Mouse (Mus musculus) embryonic facial prominence, embryonic 10.5 days (tissue): ENCODE results near the gene Trim28. TPM values are rescaled to one million over a fixed set of nuclear protein-coding genes. Genes with fewer than 3 reads are reported as not detected.
A peak's percentile ranks its signal among the peaks of the same experiment; 100 is the strongest.

ENCODE experiments used
- DNase-seq: peaks from one replicate; pipeline ENCODE4 v3.0.0-alpha.2; 2017; ENCODE audit warnings: low spot score
- H3K27ac ChIP-seq: fragments of 300-500 bp; sonication (generic); replicated peaks from 2 replicates; pipeline ENCODE4 v1.5.1; 2016; ENCODE audit warnings: mild to moderate bottlenecking
- H3K27me3 ChIP-seq: fragments of 300-500 bp; sonication (generic); replicated peaks from 2 replicates; pipeline ENCODE4 v1.6.1; 2016; ENCODE audit warnings: low read depth, mild to moderate bottlenecking; ENCODE audit not compliant: poor library complexity, severe bottlenecking
- H3K36me3 ChIP-seq: fragments of 300-500 bp; sonication (generic); replicated peaks from 2 replicates; pipeline ENCODE4 v1.6.1; 2016; ENCODE audit warnings: mild to moderate bottlenecking, moderate library complexity
- H3K4me1 ChIP-seq: fragments of 300-500 bp; sonication (generic); 2 replicates; pipeline ENCODE4 v1.6.1; 2016
- H3K4me3 ChIP-seq: fragments of 300-500 bp; sonication (generic); 2 replicates; pipeline ENCODE4 v1.5.1; 2016; ENCODE audit warnings: mild to moderate bottlenecking, moderate library complexity
- H3K9me3 ChIP-seq: fragments of 300-500 bp; sonication (generic); 2 replicates; pipeline ENCODE4 v1.6.1; 2016; ENCODE audit warnings: mild to moderate bottlenecking
- WGBS: fragments of 180-500 bp; shearing (Covaris S2); methylation state at CpG from one replicate; pipeline ENCODE4 v1.1.7; 2016; 5-methylcytosine and 5-hydroxymethylcytosine counted together
- polyA plus RNA-seq: library from polyadenylated mRNA; unstranded; fragments of >200 nt; fragmentation: Nextera tagmentation; extraction: Ambion mirVana; gene quantifications from 2 replicates; pipeline ENCODE4 v1.2.1, GENCODE M21; 2016

The Trim28 gene
- polyA plus RNA-seq, 1 experiment from 2014 or later, result 468 TPM

- WGBS, result 28% methylated on average over 15 of the region's 15 CpGs
- peaks cover 43% of the 10 kb centered on the region for H3K4me1 ChIP-seq
- H3K27ac ChIP-seq, result peak overlapping the region; percentile 100
- peak overlapping the region; percentile 84 for H3K4me3 ChIP-seq
- peaks cover 19% of the 10 kb centered on the region for H3K36me3 ChIP-seq
- H3K9me3 ChIP-seq, result peaks cover 12% of the 10 kb centered on the region
- H3K27me3 ChIP-seq, result peaks cover 32% of the 10 kb centered on the region
- no peak for DNase-seq
Measured at GRCm38 (mm10) chr7:13038621-13039169, 39.8 kb downstream of the Trim28 start.

- H3K27ac ChIP-seq, result peak overlapping the region; percentile 100; the same call in 1 of the 2 replicates
- H3K4me1 ChIP-seq, result peaks cover 43% of the 10 kb centered on the region
- peaks cover 15% of the 10 kb centered on the region for H3K9me3 ChIP-seq
- H3K4me3 ChIP-seq, result peak overlapping the region; percentile 84
- 91% methylated on average over 1 of the region's 1 CpGs for WGBS
- peaks cover 37% of the 10 kb centered on the region for H3K27me3 ChIP-seq
- no peak for DNase-seq
- H3K36me3 ChIP-seq, result peaks cover 19% of the 10 kb centered on the region
Measured at GRCm38 (mm10) chr7:13039181-13039580, 40.3 kb downstream of the Trim28 start.

- Histone ChIP-seq H3K9me3 (peaks cover 15% of the 10 kb centered on the region), H3K4me3 (no peak overlapping the region), H3K36me3 (peaks cover 3% of the 10 kb centered on the region), H3K4me1 (peaks cover 32% of the 10 kb centered on the region), H3K27ac (no peak overlapping the region), H3K27me3 (peaks cover 55% of the 10 kb centered on the region)
- DNase-seq, result no peak
- WGBS, result 71% methylated on average over 1 of the region's 1 CpGs
Measured at GRCm38 (mm10) chr7:13041256-13041655, 42.3 kb downstream of the Trim28 start.

GRCm38 (mm10) chr7:13042511-13042910, 43.6 kb downstream of the Trim28 start:
- Histone ChIP-seq H3K27ac (no peak overlapping the region), H3K27me3 (peaks cover 55% of the 10 kb centered on the region), H3K4me3 (no peak overlapping the region), H3K36me3 (no peaks in the 10 kb centered on the region), H3K9me3 (peaks cover 15% of the 10 kb centered on the region), H3K4me1 (peaks cover 24% of the 10 kb centered on the region)
- WGBS, result 78% methylated on average over 6 of the region's 6 CpGs
- no peak for DNase-seq

- 40% methylated on average over 16 of the region's 16 CpGs for WGBS
- Histone ChIP-seq H3K4me3 (peak overlapping the region; percentile 61), H3K36me3 (no peaks in the 10 kb centered on the region), H3K27ac (no peak overlapping the region), H3K4me1 (peaks cover 24% of the 10 kb centered on the region), H3K9me3 (peaks cover 15% of the 10 kb centered on the region), H3K27me3 (peaks cover 55% of the 10 kb centered on the region)
- DNase-seq, result no peak
Measured at GRCm38 (mm10) chr7:13043120-13043444, 44.2 kb downstream of the Trim28 start.

GRCm38 (mm10) chr7:13043445-13044253, 44.7 kb downstream of the Trim28 start:
- Histone ChIP-seq H3K27ac (peak overlapping the region; percentile 53), H3K9me3 (peaks cover 15% of the 10 kb centered on the region), H3K36me3 (no peaks in the 10 kb centered on the region), H3K4me3 (peak overlapping the region; percentile 61), H3K4me1 (peaks cover 23% of the 10 kb centered on the region), H3K27me3 (peaks cover 55% of the 10 kb centered on the region)
- DNase-seq, result peak; percentile 72
- 6% methylated on average over 88 of the region's 88 CpGs for WGBS

- WGBS, result 5% methylated on average over 23 of the region's 23 CpGs
- Histone ChIP-seq H3K9me3 (peaks cover 15% of the 10 kb centered on the region), H3K27me3 (peaks cover 55% of the 10 kb centered on the region), H3K4me3 (peak overlapping the region; percentile 61), H3K4me1 (peaks cover 17% of the 10 kb centered on the region), H3K27ac (peak overlapping the region; percentile 53), H3K36me3 (no peaks in the 10 kb centered on the region)
- no peak for DNase-seq
Measured at GRCm38 (mm10) chr7:13044254-13044625, 45.3 kb downstream of the Trim28 start.

GRCm38 (mm10) chr7:13046084-13046483, 47.2 kb downstream of the Trim28 start:
- peaks cover 15% of the 10 kb centered on the region for H3K9me3 ChIP-seq
- H3K27me3 ChIP-seq, result peaks cover 49% of the 10 kb centered on the region
- 16% methylated on average over 2 of the region's 2 CpGs for WGBS
- H3K4me3 ChIP-seq, result no peak overlapping the region
- DNase-seq, result peak; percentile 58
- no peak overlapping the region for H3K27ac ChIP-seq
- H3K36me3 ChIP-seq, result no peaks in the 10 kb centered on the region
- peaks cover 15% of the 10 kb centered on the region for H3K4me1 ChIP-seq

GRCm38 (mm10) chr7:13053001-13053400, 54.1 kb downstream of the Trim28 start:
- no peak for DNase-seq
- Histone ChIP-seq H3K27ac (no peak overlapping the region), H3K36me3 (no peaks in the 10 kb centered on the region), H3K9me3 (no peaks in the 10 kb centered on the region), H3K4me1 (peaks cover 5% of the 10 kb centered on the region; the same call in 1 of the 2 replicates), H3K4me3 (peak overlapping the region; percentile 71; the same call in 1 of the 2 replicates), H3K27me3 (no peaks in the 10 kb centered on the region)
- 89% methylated on average over 13 of the region's 13 CpGs for WGBS

- H3K36me3 ChIP-seq, result no peaks in the 10 kb centered on the region
- no peak for DNase-seq
- WGBS, result 94% methylated on average over 2 of the region's 2 CpGs
- H3K27me3 ChIP-seq, result no peaks in the 10 kb centered on the region
- H3K9me3 ChIP-seq, result no peaks in the 10 kb centered on the region
- H3K4me1 ChIP-seq, result peaks cover 5% of the 10 kb centered on the region; the same call in 1 of the 2 replicates
- H3K27ac ChIP-seq, result peak overlapping the region; percentile 95
- H3K4me3 ChIP-seq, result peak overlapping the region; percentile 71
Measured at GRCm38 (mm10) chr7:13053501-13053900, 54.6 kb downstream of the Trim28 start.

GRCm38 (mm10) chr7:13053961-13054286, 55.0 kb downstream of the Trim28 start:
- peak overlapping the region; percentile 71 for H3K4me3 ChIP-seq
- no peak for DNase-seq
- peak overlapping the region; percentile 95 for H3K27ac ChIP-seq
- peaks cover 5% of the 10 kb centered on the region; the same call in 1 of the 2 replicates for H3K4me1 ChIP-seq
- WGBS, result 2% methylated on average over 15 of the region's 15 CpGs
- H3K36me3 ChIP-seq, result no peaks in the 10 kb centered on the region
- H3K9me3 ChIP-seq, result no peaks in the 10 kb centered on the region
- H3K27me3 ChIP-seq, result no peaks in the 10 kb centered on the region

- Histone ChIP-seq H3K27me3 (no peaks in the 10 kb centered on the region), H3K36me3 (no peaks in the 10 kb centered on the region), H3K4me1 (peaks cover 5% of the 10 kb centered on the region; the same call in 1 of the 2 replicates), H3K9me3 (no peaks in the 10 kb centered on the region), H3K4me3 (peak within 1 kb of the TSS; percentile 71), H3K27ac (peak within 1 kb of the TSS; percentile 95)
- DNase-seq, result peak; percentile 95
- under 1% methylated on average over 41 of the region's 41 CpGs for WGBS
Measured at GRCm38 (mm10) chr7:13054287-13055010, 55.5 kb downstream of the Trim28 start, which contains the start of gene Mzf1. TSS of gene Mzf1 (minus strand) at chr7:13054764.
